Mouse (Mus musculus): ENCODE data around the gene Med7. TPM values are rescaled to one million over a fixed set of nuclear protein-coding genes. Genes with fewer than 3 reads are reported as not detected.

Med7 gene
- 79.7 TPM for polyA plus RNA-seq (2014; fragmentation: Illumina TruSeq; extraction: RNeasy Lipid Tissue Mini Kit (QIAGEN cat#74804); ENCODE audit: low replicate concordance)

GRCm38 (mm10) chr11:46436760-46437458, at the start of gene Med7:
Gene Med7, plus strand, starts transcription at chr11:46436925.

GRCm38 (mm10) chr11:46389336-46390117, 47.2 kb upstream of the Med7 start, which contains the start of gene Itk:
Gene Itk, minus strand, starts transcription at chr11:46389515.

GRCm38 (mm10) chr11:46396167-46396859, 40.4 kb upstream of the Med7 start, which contains the start of gene Fam71b:
Gene Fam71b, plus strand, starts transcription at chr11:46396559.

GRCm38 (mm10) chr11:46454453-46455045, 17.8 kb downstream of the Med7 start, which contains the start of gene Havcr2:
Gene Havcr2, plus strand, starts transcription at chr11:46454935.

Other genes starting within 250 kb of the Med7 start
- gene Fndc9, start 201.4 kb upstream of the Med7 start, polyA plus RNA-seq (2014; fragmentation: Illumina TruSeq; extraction: RNeasy Lipid Tissue Mini Kit (QIAGEN cat#74804); ENCODE audit: low replicate concordance): not detected
- 3.7 TPM for gene Cyfip2, start 124.1 kb upstream of the Med7 start, polyA plus RNA-seq (2014; fragmentation: Illumina TruSeq; extraction: RNeasy Lipid Tissue Mini Kit (QIAGEN cat#74804); ENCODE audit: low replicate concordance)
- 1.1 TPM for gene Itk, start 47.4 kb upstream of the Med7 start, polyA plus RNA-seq (2014; fragmentation: Illumina TruSeq; extraction: RNeasy Lipid Tissue Mini Kit (QIAGEN cat#74804); ENCODE audit: low replicate concordance)
- gene Fam71b, start 40.4 kb upstream of the Med7 start, polyA plus RNA-seq (2014; fragmentation: Illumina TruSeq; extraction: RNeasy Lipid Tissue Mini Kit (QIAGEN cat#74804); ENCODE audit: low replicate concordance): not detected
- 4.3 TPM for gene Havcr2, start 18.0 kb downstream of the Med7 start, polyA plus RNA-seq (2014; fragmentation: Illumina TruSeq; extraction: RNeasy Lipid Tissue Mini Kit (QIAGEN cat#74804); ENCODE audit: low replicate concordance)
- not detected for gene Gm12169, start 87.3 kb downstream of the Med7 start, polyA plus RNA-seq (2014; fragmentation: Illumina TruSeq; extraction: RNeasy Lipid Tissue Mini Kit (QIAGEN cat#74804); ENCODE audit: low replicate concordance)
- not detected for gene BC053393, start 134.6 kb downstream of the Med7 start, polyA plus RNA-seq (2014; fragmentation: Illumina TruSeq; extraction: RNeasy Lipid Tissue Mini Kit (QIAGEN cat#74804); ENCODE audit: low replicate concordance)
- gene Dppa1, start 192.3 kb downstream of the Med7 start, polyA plus RNA-seq (2014; fragmentation: Illumina TruSeq; extraction: RNeasy Lipid Tissue Mini Kit (QIAGEN cat#74804); ENCODE audit: low replicate concordance): not detected

All from small intestine, adult 10 weeks (tissue).